Mouse (Mus musculus) forebrain, embryonic 13.5 days (tissue): Measurements from ENCODE around the gene Rps27l. TPM values are rescaled to one million over a fixed set of nuclear protein-coding genes. Genes with fewer than 3 reads are reported as not detected.
"Not testable (repeated sequence)": the region's sequence is repeated elsewhere in the genome, so short reads cannot be mapped to it uniquely, and the experiment has no call there.

Experiments
- ATAC-seq: fragments of 200-750 bp; cut with Nextera tagmentation; 2 replicates; pipeline ENCODE4 v1.8.0; 2017
- H3K27ac ChIP-seq: fragments of 300-500 bp; sonication (generic); 2 replicates; pipeline ENCODE4 v1.5.1; 2015; ENCODE audit warnings: inconsistent platforms, mild to moderate bottlenecking, moderate library complexity
- H3K27me3 ChIP-seq: fragments of 300-500 bp; sonication (generic); 2 replicates; pipeline ENCODE4 v1.6.1; 2015; ENCODE audit warnings: mild to moderate bottlenecking, inconsistent platforms
- H3K36me3 ChIP-seq: fragments of 300-500 bp; sonication (generic); 2 replicates; pipeline ENCODE4 v1.6.1; 2015; ENCODE audit warnings: mild to moderate bottlenecking, inconsistent platforms; ENCODE audit not compliant: poor library complexity, severe bottlenecking
- H3K4me1 ChIP-seq: fragments of 300-500 bp; sonication (generic); 2 replicates; pipeline ENCODE4 v1.6.1; 2015; ENCODE audit warnings: inconsistent platforms
- H3K4me2 ChIP-seq: fragments of 300-500 bp; sonication (generic); 2 replicates; pipeline ENCODE4 v1.6.1; 2015; ENCODE audit warnings: inconsistent platforms, mild to moderate bottlenecking, moderate library complexity
- H3K4me3 ChIP-seq: fragments of 300-500 bp; sonication (generic); 2 replicates; pipeline ENCODE4 v1.5.1; 2015; ENCODE audit warnings: mild to moderate bottlenecking, inconsistent platforms
- H3K9ac ChIP-seq: fragments of 300-500 bp; sonication (generic); 2 replicates; pipeline ENCODE4 v1.6.1; 2015; ENCODE audit warnings: mild to moderate bottlenecking, inconsistent platforms
- H3K9me3 ChIP-seq: fragments of 300-500 bp; sonication (generic); replicated peaks from 2 replicates; pipeline ENCODE4 v1.6.1; 2016; ENCODE audit warnings: inconsistent platforms
- WGBS: fragments of 180-500 bp; shearing (Covaris S2); methylation state at CpG from one replicate; pipeline ENCODE4 v1.1.7; 2015; 5-methylcytosine and 5-hydroxymethylcytosine counted together
- polyA plus RNA-seq: library from polyadenylated mRNA; unstranded; fragments of >200 nt; fragmentation: Nextera tagmentation; extraction: Ambion mirVana; gene quantifications from 2 replicates; pipeline ENCODE4 v1.2.1, GENCODE M21; 2015

The Rps27l gene
- polyA plus RNA-seq, 1 experiment from 2014 or later: 585 TPM

GRCm38 (mm10) chr9:66913254-66913934, 32.5 kb upstream of the Rps27l start:
- 97% methylated on average over 5 of the region's 5 CpGs for WGBS
- H3K4me3 ChIP-seq, ATAC-seq, H3K36me3 ChIP-seq, H3K4me2 ChIP-seq, H3K27me3 ChIP-seq, H3K9me3 ChIP-seq, H3K9ac ChIP-seq: not testable (repeated sequence)
- Histone ChIP-seq H3K4me1 (peaks cover 67% of the 10 kb centered on the region), H3K27ac (peak overlapping the region; percentile 79; the same call in 1 of the 2 replicates)

GRCm38 (mm10) chr9:66914540-66914939, 31.3 kb upstream of the Rps27l start:
- WGBS: 97% methylated on average over 3 of the region's 3 CpGs
- no peaks in the 10 kb centered on the region for H3K27me3 ChIP-seq
- H3K9me3 ChIP-seq: no peaks in the 10 kb centered on the region
- H3K9ac ChIP-seq: no peak overlapping the region
- H3K4me3 ChIP-seq: no peak overlapping the region
- no peak overlapping the region for H3K4me2 ChIP-seq
- no peaks in the 10 kb centered on the region for H3K36me3 ChIP-seq
- H3K4me1 ChIP-seq: peaks cover 70% of the 10 kb centered on the region
- H3K27ac ChIP-seq: no peak overlapping the region
- ATAC-seq: no peak

- H3K9me3 ChIP-seq: no peaks in the 10 kb centered on the region
- no peaks in the 10 kb centered on the region for H3K36me3 ChIP-seq
- H3K27me3 ChIP-seq: no peaks in the 10 kb centered on the region
- H3K4me1 ChIP-seq: peaks cover 66% of the 10 kb centered on the region
- 92% methylated on average over 5 of the region's 5 CpGs for WGBS
- no peak overlapping the region for H3K9ac ChIP-seq
- H3K4me2 ChIP-seq: no peak overlapping the region
- ATAC-seq: no peak
- no peak overlapping the region for H3K4me3 ChIP-seq
- H3K27ac ChIP-seq: no peak overlapping the region
Observed at GRCm38 (mm10) chr9:66915401-66915800, 30.5 kb upstream of the Rps27l start.

- WGBS: 91% methylated on average over 9 of the region's 9 CpGs
- Histone ChIP-seq H3K4me1 (peaks cover 68% of the 10 kb centered on the region), H3K9me3 (no peaks in the 10 kb centered on the region), H3K9ac (no peak overlapping the region), H3K27me3 (no peaks in the 10 kb centered on the region), H3K36me3 (no peaks in the 10 kb centered on the region), H3K27ac (no peak overlapping the region), H3K4me3 (no peak overlapping the region), H3K4me2 (no peak overlapping the region)
- no peak for ATAC-seq
Observed at GRCm38 (mm10) chr9:66915869-66916785, 29.8 kb upstream of the Rps27l start.

GRCm38 (mm10) chr9:66917216-66917891, 28.5 kb upstream of the Rps27l start:
- Histone ChIP-seq H3K36me3 (no peaks in the 10 kb centered on the region), H3K9ac (no peak overlapping the region), H3K4me3 (no peak overlapping the region; the same call in 1 of the 2 replicates), H3K4me2 (peak overlapping the region; percentile 89; the same call in 1 of the 2 replicates), H3K9me3 (no peaks in the 10 kb centered on the region), H3K27ac (no peak overlapping the region), H3K27me3 (no peaks in the 10 kb centered on the region), H3K4me1 (peaks cover 56% of the 10 kb centered on the region)
- no peak for ATAC-seq
- WGBS: 95% methylated on average over 8 of the region's 8 CpGs

GRCm38 (mm10) chr9:66917892-66918255, 28.0 kb upstream of the Rps27l start:
- peaks cover 51% of the 10 kb centered on the region for H3K4me1 ChIP-seq
- no peak for ATAC-seq

GRCm38 (mm10) chr9:66918672-66919330, 27.1 kb upstream of the Rps27l start:
- H3K27ac ChIP-seq: peak overlapping the region; percentile 81
- H3K4me2 ChIP-seq: peak overlapping the region; percentile 89
- H3K27me3 ChIP-seq: no peaks in the 10 kb centered on the region
- peak overlapping the region; percentile 91 for H3K4me3 ChIP-seq
- WGBS: 4% methylated on average over 27 of the region's 27 CpGs
- peaks cover 44% of the 10 kb centered on the region for H3K4me1 ChIP-seq
- peak overlapping the region; percentile 92 for H3K9ac ChIP-seq
- H3K9me3 ChIP-seq: no peaks in the 10 kb centered on the region
- no peak for ATAC-seq
- no peaks in the 10 kb centered on the region for H3K36me3 ChIP-seq

More at GRCm38 (mm10) chr9:66917892-66918255, 28.0 kb upstream of the Rps27l start:
- peak overlapping the region; percentile 89 for H3K4me2 ChIP-seq
- H3K4me3 ChIP-seq: peak overlapping the region; percentile 91
- no peaks in the 10 kb centered on the region for H3K9me3 ChIP-seq
- 62% methylated on average over 1 of the region's 1 CpGs for WGBS
- no peak overlapping the region for H3K27ac ChIP-seq
- no peaks in the 10 kb centered on the region for H3K36me3 ChIP-seq
- no peaks in the 10 kb centered on the region for H3K27me3 ChIP-seq
- H3K9ac ChIP-seq: no peak overlapping the region

- H3K9me3 ChIP-seq: no peaks in the 10 kb centered on the region
- H3K27me3 ChIP-seq: no peaks in the 10 kb centered on the region
- H3K4me2 ChIP-seq: peak within 1 kb of the TSS; percentile 89
- no peaks in the 10 kb centered on the region for H3K36me3 ChIP-seq
- H3K4me1 ChIP-seq: peaks cover 37% of the 10 kb centered on the region
- WGBS: under 1% methylated on average over 45 of the region's 49 CpGs
- peak within 1 kb of the TSS; percentile 92 for H3K9ac ChIP-seq
- H3K4me3 ChIP-seq: peak within 1 kb of the TSS; percentile 91
- peak within 1 kb of the TSS; percentile 81 for H3K27ac ChIP-seq
- peak; percentile 99 for ATAC-seq
Observed at GRCm38 (mm10) chr9:66919382-66919971, 26.4 kb upstream of the Rps27l start, which contains the start of gene Rab8b. Gene Rab8b (minus strand): TSS chr9:66919687.

GRCm38 (mm10) chr9:66919981-66920380, 25.9 kb upstream of the Rps27l start:
- H3K27me3 ChIP-seq: no peaks in the 10 kb centered on the region
- WGBS: 0% methylated on average over 14 of the region's 14 CpGs
- peak; percentile 57 for ATAC-seq

GRCm38 (mm10) chr9:66920488-66921279, 25.2 kb upstream of the Rps27l start:
- ATAC-seq: no peak
- 0 out of 2 replicates have a peak overlapping the region, but pooled peaks have one; percentile 91 for H3K4me3 ChIP-seq

More at GRCm38 (mm10) chr9:66919981-66920380, 25.9 kb upstream of the Rps27l start:
- Histone ChIP-seq H3K27ac (peak overlapping the region; percentile 79), H3K9me3 (no peaks in the 10 kb centered on the region), H3K4me1 (peaks cover 36% of the 10 kb centered on the region), H3K4me2 (peak overlapping the region; percentile 89), H3K36me3 (no peaks in the 10 kb centered on the region), H3K9ac (peak overlapping the region; percentile 45), H3K4me3 (peak overlapping the region; percentile 91)

More at GRCm38 (mm10) chr9:66920488-66921279, 25.2 kb upstream of the Rps27l start:
- Histone ChIP-seq H3K4me1 (peaks cover 32% of the 10 kb centered on the region), H3K4me2 (peak overlapping the region; percentile 89), H3K9ac (no peak overlapping the region), H3K36me3 (no peaks in the 10 kb centered on the region), H3K27me3 (no peaks in the 10 kb centered on the region), H3K27ac (no peak overlapping the region), H3K9me3 (no peaks in the 10 kb centered on the region)
- WGBS: 13% methylated on average over 6 of the region's 6 CpGs
